Mouse (Mus musculus): ENCODE data around the gene Ndrg2. TPM values are rescaled to one million over a fixed set of nuclear protein-coding genes. Genes with fewer than 3 reads are reported as not detected.
"Not testable (repeated sequence)": the region's sequence is repeated elsewhere in the genome, so short reads cannot be mapped to it uniquely, and the experiment has no call there.

Ndrg2 gene
- total and polyA plus RNA-seq, 3 experiments: 0.05 to 0.24 TPM; not detected in 1

DNA sequence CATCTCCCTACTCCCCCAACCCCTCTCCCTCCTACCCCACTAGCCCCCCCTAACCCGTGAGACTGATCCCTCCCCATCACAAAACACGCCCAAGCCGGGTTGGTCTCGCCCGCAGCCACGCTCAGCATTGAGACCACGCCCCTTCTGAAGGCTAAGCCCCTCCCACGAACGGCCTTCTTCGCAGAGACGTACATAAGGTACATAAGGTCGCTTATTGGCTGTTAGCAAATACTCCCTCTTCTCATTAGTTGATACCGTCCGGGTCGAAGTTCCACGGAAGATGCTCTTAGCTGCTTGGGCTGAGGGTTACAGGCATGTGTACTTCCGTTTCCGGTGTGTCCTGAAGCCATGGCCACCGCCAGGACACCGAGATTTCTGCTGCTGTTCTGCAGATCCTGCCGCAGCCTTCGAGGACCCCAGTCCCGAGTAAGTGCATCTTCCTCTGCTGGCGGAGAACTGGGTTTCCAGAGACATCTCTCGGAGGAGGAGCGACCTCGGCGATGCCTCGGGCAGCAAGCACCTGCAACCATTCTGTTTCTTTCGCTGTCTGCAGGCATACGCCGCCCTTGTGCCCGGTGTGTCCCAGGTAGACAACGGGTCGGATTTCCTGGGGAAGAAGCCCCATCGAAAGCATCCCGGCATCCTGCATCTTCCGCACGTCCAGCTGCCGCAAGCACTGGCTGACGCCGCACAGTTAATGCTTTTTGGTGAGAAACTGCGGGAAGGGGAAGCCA is 29.2 kb downstream of the Ndrg2 start, which contains the start of gene Mettl17:
Gene Mettl17, plus strand, starts transcription at position 245 of the 734 bp plus-strand sequence.
- peak; percentile 99 for ATAC-seq (ENCODE audit: extremely low read depth, insufficient number of reproducible peaks, low FRiP score, poor library complexity, severe bottlenecking)
- H3K36me3 ChIP-seq (replicated peaks): peaks cover 35% of the 10 kb centered on the region

GRCm38 (mm10) chr14:51884031-51884544 is 29.9 kb downstream of the Ndrg2 start:
- H3K4me1 ChIP-seq (ENCODE audit: insufficient read depth, low read depth, low read length): peaks cover 16% of the 10 kb centered on the region
- TF ChIP-seq GATA2 (IDR thresholded peaks at IDR 0.05; ENCODE audit: borderline replicate concordance, low read depth, low read length): no peak
- TF ChIP-seq CTCF (IDR thresholded peaks at IDR 0.05; ENCODE audit: low read depth, low read length): no peak
- no peak for TF ChIP-seq GATA1 (IDR thresholded peaks at IDR 0.05; ENCODE audit: borderline replicate concordance, low read length)
- TF ChIP-seq POLR2AphosphoS5 (IDR thresholded peaks at IDR 0.05; ENCODE audit: insufficient replicate concordance, low read depth, low read length): no peak
- TF ChIP-seq TAL1 (conservative IDR thresholded peaks at IDR 0.05; ENCODE audit: low read depth, low read length): no peak
- ATAC-seq (ENCODE audit: extremely low read depth, insufficient number of reproducible peaks, low FRiP score, poor library complexity, severe bottlenecking): no peak
- no peaks in the 10 kb centered on the region for H3K27me3 ChIP-seq (ENCODE audit: insufficient read depth, low read length)
- DNase-seq (ENCODE audit: low spot score): no peak
- peaks cover 29% of the 10 kb centered on the region for H3K36me3 ChIP-seq (replicated peaks)
- peak overlapping the region; percentile 93 for H3K4me3 ChIP-seq (ENCODE audit: low read depth, low read length)
- H3K9me3 ChIP-seq (replicated peaks): no peaks in the 10 kb centered on the region

More for the DNA sequence above, 29.2 kb downstream of the Ndrg2 start, which contains the start of gene Mettl17:
- Histone ChIP-seq H3K27me3 (ENCODE audit: insufficient read depth, low read length) (no peaks in the 10 kb centered on the region), H3K4me1 (ENCODE audit: insufficient read depth, low read depth, low read length) (peaks cover 16% of the 10 kb centered on the region), H3K4me3 (ENCODE audit: low read depth, low read length) (peak within 1 kb of the TSS; percentile 93), H3K9me3 (replicated peaks) (no peaks in the 10 kb centered on the region)
- no peak for TF ChIP-seq GATA2 (IDR thresholded peaks at IDR 0.05; ENCODE audit: borderline replicate concordance, low read depth, low read length)
- no peak for TF ChIP-seq CTCF (IDR thresholded peaks at IDR 0.05; ENCODE audit: low read depth, low read length)
- no peak for TF ChIP-seq TAL1 (conservative IDR thresholded peaks at IDR 0.05; ENCODE audit: low read depth, low read length)
- no peak for TF ChIP-seq GATA1 (IDR thresholded peaks at IDR 0.05; ENCODE audit: borderline replicate concordance, low read length)
- DNase-seq (ENCODE audit: low spot score): peak; percentile 96

DNA sequence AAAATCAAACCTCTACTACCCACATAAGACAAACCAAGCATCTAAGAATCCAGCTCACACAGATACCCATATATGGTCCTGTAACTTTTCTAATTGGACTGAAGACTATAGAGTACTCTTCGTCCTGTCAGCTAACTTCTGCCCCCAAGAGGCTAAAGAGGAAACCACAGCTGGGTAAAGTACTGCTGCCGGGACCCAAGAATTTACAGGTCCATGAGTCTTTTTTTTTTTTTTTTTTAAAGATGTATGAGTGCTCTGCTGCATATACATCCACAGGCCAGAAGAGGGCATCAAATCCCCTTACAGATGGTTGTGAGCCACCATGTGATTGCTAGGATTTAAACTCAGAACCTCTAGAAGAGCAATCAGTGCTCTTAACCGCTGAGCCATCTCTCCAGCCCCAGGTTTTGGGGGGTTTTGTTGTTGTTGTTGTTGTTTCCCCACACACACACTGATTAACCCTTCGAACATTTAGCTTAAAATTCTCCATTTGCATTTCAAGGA is 30.4 kb downstream of the Ndrg2 start:
- Histone ChIP-seq H3K36me3 (replicated peaks) (peaks cover 24% of the 10 kb centered on the region), H3K4me3 (ENCODE audit: low read depth, low read length) (peak overlapping the region; percentile 93; the same call in 1 of the 2 replicates), H3K9me3 (replicated peaks) (no peaks in the 10 kb centered on the region), H3K4me1 (ENCODE audit: insufficient read depth, low read depth, low read length) (peaks cover 16% of the 10 kb centered on the region), H3K27me3 (ENCODE audit: insufficient read depth, low read length) (no peaks in the 10 kb centered on the region)
- TF ChIP-seq CTCF (IDR thresholded peaks at IDR 0.05; ENCODE audit: low read depth, low read length) (no peak; the same call in 1 of the 2 replicates), GATA2 (IDR thresholded peaks at IDR 0.05; ENCODE audit: borderline replicate concordance, low read depth, low read length) (no peak)
- DNase-seq (ENCODE audit: low spot score) (peak; percentile 47), ATAC-seq (ENCODE audit: extremely low read depth, insufficient number of reproducible peaks, low FRiP score, poor library complexity, severe bottlenecking) (peak; percentile 29; the same call in 1 of the 2 replicates)

DNA sequence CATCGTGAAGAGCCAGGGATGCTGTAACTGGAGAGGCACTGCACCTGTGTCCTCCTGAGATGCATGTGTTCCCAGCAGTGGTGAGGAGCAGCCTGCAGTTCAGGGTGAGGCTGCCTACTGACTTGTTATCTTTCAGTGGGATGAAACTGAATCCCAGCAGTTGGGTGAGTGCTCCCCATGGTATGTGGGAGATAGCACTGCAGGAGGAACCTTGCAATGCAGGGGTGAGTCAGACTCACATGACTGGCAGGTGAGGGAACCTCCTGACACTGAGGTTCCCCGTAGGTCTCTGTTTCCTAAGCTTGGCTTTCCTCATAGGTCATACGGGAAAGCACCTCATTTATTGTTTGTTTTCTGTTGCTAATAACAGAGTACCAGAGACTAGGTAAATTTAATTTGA is 36.4 kb downstream of the Ndrg2 start:
- Histone ChIP-seq H3K9me3 (replicated peaks) (no peaks in the 10 kb centered on the region), H3K27me3 (ENCODE audit: insufficient read depth, low read length) (peaks cover 11% of the 10 kb centered on the region), H3K4me3 (ENCODE audit: low read depth, low read length) (no peak overlapping the region), H3K36me3 (replicated peaks) (no peaks in the 10 kb centered on the region), H3K4me1 (ENCODE audit: insufficient read depth, low read depth, low read length) (no peaks in the 10 kb centered on the region)
- TF ChIP-seq CTCF (IDR thresholded peaks at IDR 0.05; ENCODE audit: low read depth, low read length) (no peak), GATA2 (IDR thresholded peaks at IDR 0.05; ENCODE audit: borderline replicate concordance, low read depth, low read length) (no peak)
- ATAC-seq (ENCODE audit: extremely low read depth, insufficient number of reproducible peaks, low FRiP score, poor library complexity, severe bottlenecking) (no peak), DNase-seq (ENCODE audit: low spot score) (no peak)

- H3K27me3 ChIP-seq (ENCODE audit: insufficient read depth, low read length): peaks cover 22% of the 10 kb centered on the region
Measured at GRCm38 (mm10) chr14:51871741-51872140, 42.2 kb downstream of the Ndrg2 start.

GRCm38 (mm10) chr14:51870756-51871155 is 43.2 kb downstream of the Ndrg2 start:
- no peaks in the 10 kb centered on the region for H3K4me1 ChIP-seq (ENCODE audit: insufficient read depth, low read depth, low read length)
- DNase-seq (ENCODE audit: low spot score) (no peak), ATAC-seq (ENCODE audit: extremely low read depth, insufficient number of reproducible peaks, low FRiP score, poor library complexity, severe bottlenecking) (no peak)
- no peaks in the 10 kb centered on the region for H3K9me3 ChIP-seq (replicated peaks)
- no peaks in the 10 kb centered on the region for H3K36me3 ChIP-seq (replicated peaks)
- no peak overlapping the region for H3K4me3 ChIP-seq (ENCODE audit: low read depth, low read length)
- TF ChIP-seq POLR2AphosphoS5 (IDR thresholded peaks at IDR 0.05; ENCODE audit: insufficient replicate concordance, low read depth, low read length) (no peak), TAL1 (conservative IDR thresholded peaks at IDR 0.05; ENCODE audit: low read depth, low read length) (no peak), CTCF (IDR thresholded peaks at IDR 0.05; ENCODE audit: low read depth, low read length) (no peak), GATA1 (IDR thresholded peaks at IDR 0.05; ENCODE audit: borderline replicate concordance, low read length) (no peak), GATA2 (IDR thresholded peaks at IDR 0.05; ENCODE audit: borderline replicate concordance, low read depth, low read length) (no peak)
- peaks cover 19% of the 10 kb centered on the region for H3K27me3 ChIP-seq (ENCODE audit: insufficient read depth, low read length)

More at GRCm38 (mm10) chr14:51871741-51872140, 42.2 kb downstream of the Ndrg2 start:
- TF ChIP-seq GATA2 (IDR thresholded peaks at IDR 0.05; ENCODE audit: borderline replicate concordance, low read depth, low read length): no peak
- no peak for TF ChIP-seq POLR2AphosphoS5 (IDR thresholded peaks at IDR 0.05; ENCODE audit: insufficient replicate concordance, low read depth, low read length)
- no peak for TF ChIP-seq GATA1 (IDR thresholded peaks at IDR 0.05; ENCODE audit: borderline replicate concordance, low read length)
- no peak for TF ChIP-seq TAL1 (conservative IDR thresholded peaks at IDR 0.05; ENCODE audit: low read depth, low read length)
- TF ChIP-seq CTCF (IDR thresholded peaks at IDR 0.05; ENCODE audit: low read depth, low read length): no peak
- ATAC-seq (ENCODE audit: extremely low read depth, insufficient number of reproducible peaks, low FRiP score, poor library complexity, severe bottlenecking) (no peak), DNase-seq (ENCODE audit: low spot score) (no peak)
- Histone ChIP-seq H3K9me3 (replicated peaks) (no peaks in the 10 kb centered on the region), H3K4me3 (ENCODE audit: low read depth, low read length) (no peak overlapping the region), H3K36me3 (replicated peaks) (no peaks in the 10 kb centered on the region), H3K4me1 (ENCODE audit: insufficient read depth, low read depth, low read length) (no peaks in the 10 kb centered on the region)

DNA sequence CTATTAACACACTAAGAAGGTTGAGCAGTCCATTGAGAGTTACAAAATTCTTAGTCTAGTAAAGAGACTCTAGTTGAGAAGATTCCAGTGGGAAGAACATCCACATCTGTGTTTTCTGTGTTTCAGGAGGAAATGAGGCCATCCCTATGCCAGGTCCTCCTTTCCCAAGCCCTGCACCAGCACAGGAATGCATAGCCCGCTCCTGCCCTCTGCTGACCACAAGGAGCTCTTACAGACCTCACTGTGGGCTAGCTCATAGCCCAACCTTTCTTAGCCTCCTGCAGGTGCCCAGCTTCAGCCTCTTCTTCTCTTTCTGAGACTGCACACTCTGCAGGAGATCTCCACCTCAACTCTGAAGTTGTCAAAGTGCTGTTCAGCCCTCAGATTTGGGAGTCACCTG is 50.4 kb downstream of the Ndrg2 start:
- not testable (repeated sequence) for H3K36me3 ChIP-seq (replicated peaks); H3K9me3 ChIP-seq (replicated peaks); H3K4me1 ChIP-seq (ENCODE audit: insufficient read depth, low read depth, low read length); DNase-seq (ENCODE audit: low spot score); ATAC-seq (ENCODE audit: extremely low read depth, insufficient number of reproducible peaks, low FRiP score, poor library complexity, severe bottlenecking); H3K27me3 ChIP-seq (ENCODE audit: insufficient read depth, low read length); H3K4me3 ChIP-seq (ENCODE audit: low read depth, low read length)

GRCm38 (mm10) chr14:51855280-51855679 is 58.7 kb downstream of the Ndrg2 start:
- H3K9me3 ChIP-seq (replicated peaks); H3K4me3 ChIP-seq (ENCODE audit: low read depth, low read length); DNase-seq (ENCODE audit: low spot score); H3K4me1 ChIP-seq (ENCODE audit: insufficient read depth, low read depth, low read length); ATAC-seq (ENCODE audit: extremely low read depth, insufficient number of reproducible peaks, low FRiP score, poor library complexity, severe bottlenecking); H3K36me3 ChIP-seq (replicated peaks): not testable (repeated sequence)
- peaks cover 13% of the 10 kb centered on the region; the same call in 1 of the 2 replicates for H3K27me3 ChIP-seq (ENCODE audit: insufficient read depth, low read length)

Measured in G1E (cell line).